Mouse (Mus musculus) G1E (cell line): ENCODE measurements around the gene Olfr683.

Experiments used
- CTCF ChIP-seq: IDR thresholded peaks from 2 replicates; pipeline ENCODE4 v1.5.1; 2012; ENCODE audit warnings: low read depth, low read length, inconsistent platforms, mixed read lengths
- GATA1 ChIP-seq: IDR thresholded peaks from 2 replicates; pipeline ENCODE4 v1.6.1; 2012; ENCODE audit warnings: borderline replicate concordance, low read length, inconsistent platforms, mixed read lengths

DNA sequence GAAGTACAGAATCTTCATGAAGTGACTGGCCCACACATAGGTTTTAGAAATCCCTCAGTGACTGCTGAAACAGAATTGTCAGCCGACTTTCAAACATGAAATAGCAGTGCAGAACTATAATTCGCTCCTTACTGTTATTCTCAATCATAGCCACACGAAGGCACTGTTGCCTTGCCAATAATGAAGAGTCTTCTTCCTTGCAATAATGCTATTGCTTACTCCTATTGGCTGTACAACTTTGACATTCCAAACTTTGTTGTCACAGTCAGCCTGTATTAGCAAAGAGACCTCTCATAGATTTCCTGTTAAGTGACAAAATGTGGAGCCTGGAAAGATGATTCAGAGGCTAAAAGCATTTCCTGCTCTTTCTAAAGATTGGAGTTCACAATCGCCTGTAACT lies 24.0 kb upstream of the Olfr683 start:
- no peak for TF ChIP-seq CTCF
- TF ChIP-seq GATA1, result no peak
